Comparison of ENCODE assay signal across 8 mouse cellular contexts in the genomic region with DNA sequence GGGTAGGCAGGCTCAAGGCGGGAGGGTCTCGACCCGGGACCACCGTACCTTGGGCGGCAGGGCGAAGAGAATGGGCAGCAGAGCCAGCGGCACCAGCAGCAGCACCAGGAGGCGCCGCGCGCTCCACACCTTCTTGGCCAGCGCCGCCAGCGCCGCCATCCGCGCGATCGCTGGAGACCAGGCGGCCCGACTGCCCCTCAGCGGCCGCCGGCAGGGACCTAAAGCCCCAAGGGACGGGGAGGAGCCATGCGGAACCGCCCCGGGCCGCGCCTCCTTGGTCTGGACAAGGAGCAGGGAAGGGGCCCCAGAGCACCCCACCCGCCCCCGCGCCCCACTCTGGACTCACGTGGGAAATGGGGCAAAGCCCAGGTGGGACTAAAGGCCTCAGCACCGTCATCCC. TPM values are rescaled to one million over a fixed set of nuclear protein-coding genes. Genes with fewer than 3 reads are reported as not detected.
DNase-seq lines count a peak whose midpoint lies in the region; ATAC-seq and TF ChIP-seq lines count a peak whose summit lies in the region.

Gene Slc13a3 (minus strand): TSS at position 228 of the 400 bp plus-strand sequence.

- H3K9ac ChIP-seq in lung, embryonic 15.5 days: no peak within 1 kb of the TSS; the same call in 1 of the 2 replicates
- H3K9ac ChIP-seq in forebrain, embryonic 16.5 days (replicated peaks; ENCODE audit: low read depth, low read length): peak within 1 kb of the TSS; percentile 22

- no peak for TF ChIP-seq POLR2A in thymus, adult 2 months (IDR thresholded peaks at IDR 0.05; ENCODE audit: control insufficient read depth, extremely low read depth, insufficient read depth, low read length, poor library complexity)

- H3K4me3 ChIP-seq in lung, embryonic 15.5 days: peak within 1 kb of the TSS; percentile 20; the same call in 1 of the 2 replicates
- peak within 1 kb of the TSS; percentile 17 for H3K4me3 ChIP-seq in forebrain, embryonic 16.5 days (replicated peaks; ENCODE audit: low read length)
- H3K4me3 ChIP-seq in thymus, adult 2 months (ENCODE audit: control insufficient read depth, insufficient read depth, low read length): no peak within 1 kb of the TSS

- H3K9me3 ChIP-seq in lung, embryonic 15.5 days: no peaks in the 10 kb centered on the region
- no peaks in the 10 kb centered on the region for H3K9me3 ChIP-seq in forebrain, embryonic 16.5 days (ENCODE audit: control insufficient read depth, low read length)

- no peak for ATAC-seq in lung, embryonic 15.5 days (ENCODE audit: borderline replicate concordance, extremely low read depth, low FRiP score, low TSS enrichment)
- ATAC-seq in forebrain, embryonic 16.5 days: no peak

- H3K4me2 ChIP-seq in lung, embryonic 15.5 days: peak within 1 kb of the TSS; percentile 50
- peak within 1 kb of the TSS; percentile 43 for H3K4me2 ChIP-seq in forebrain, embryonic 16.5 days (ENCODE audit: low read length)

- no peak within 1 kb of the TSS for H3K27ac ChIP-seq in lung, embryonic 15.5 days
- no peak within 1 kb of the TSS for H3K27ac ChIP-seq in forebrain, embryonic 16.5 days (ENCODE audit: low read length)
- H3K27ac ChIP-seq in thymus, adult 2 months (ENCODE audit: control insufficient read depth, insufficient read depth, low read length): no peak within 1 kb of the TSS

- WGBS in lung, embryonic 15.5 days: 2% methylated on average over 35 of the region's 35 CpGs
- 4% methylated on average over 21 of the region's 35 CpGs for WGBS in forebrain, embryonic 16.5 days
- 5% methylated on average over 35 of the region's 35 CpGs for WGBS in thymus, adult 2 months

- H3K27me3 ChIP-seq in lung, embryonic 15.5 days: peaks cover 29% of the 10 kb centered on the region
- H3K27me3 ChIP-seq in forebrain, embryonic 16.5 days (replicated peaks; ENCODE audit: control insufficient read depth, insufficient read depth, low read length): peaks cover 11% of the 10 kb centered on the region; the same call in 1 of the 2 replicates
- peaks cover 2% of the 10 kb centered on the region; the same call in 1 of the 2 replicates for H3K27me3 ChIP-seq in thymus, adult 2 months (ENCODE audit: control insufficient read depth, insufficient read depth, low read length)

- DNase-seq in lung, postnatal 25 days (ENCODE audit: low spot score): no peak
- DNase-seq in kidney, postnatal 25 days: peak; percentile 51 to 82
- peak; percentile 34 for DNase-seq in mesoderm, embryonic 11.5 days (ENCODE audit: low read depth, low spot score)
- DNase-seq in thymus, adult 2 months: no peak
- no peak for DNase-seq in testis, postnatal 10 days (ENCODE audit: low spot score)
- no peak for DNase-seq in thymus, postnatal 4 days

- TF ChIP-seq CTCF in thymus, adult 2 months (IDR thresholded peaks at IDR 0.05; ENCODE audit: borderline replicate concordance, control insufficient read depth, extremely low read depth, insufficient read depth, low read length, poor library complexity): no peak

- no peaks in the 10 kb centered on the region for H3K36me3 ChIP-seq in lung, embryonic 15.5 days
- no peaks in the 10 kb centered on the region for H3K36me3 ChIP-seq in forebrain, embryonic 16.5 days (ENCODE audit: control insufficient read depth, insufficient read depth)
- no peaks in the 10 kb centered on the region for H3K36me3 ChIP-seq in thymus, adult 2 months (ENCODE audit: control insufficient read depth, insufficient read depth, low read length)

- H3K4me1 ChIP-seq in lung, embryonic 15.5 days: peaks cover 18% of the 10 kb centered on the region; the same call in 1 of the 2 replicates
- peaks cover 4% of the 10 kb centered on the region; the same call in 1 of the 2 replicates for H3K4me1 ChIP-seq in forebrain, embryonic 16.5 days (replicated peaks; ENCODE audit: control insufficient read depth, insufficient read depth, low read length)
- no peaks in the 10 kb centered on the region for H3K4me1 ChIP-seq in thymus, adult 2 months (replicated peaks; ENCODE audit: control insufficient read depth, insufficient read depth, low read length)

RNA-seq across cellular contexts. Expression of gene Slc13a3, which starts in this region (rescaled TPM):
- polyA plus RNA-seq in lung, embryonic 15.5 days (2015; fragmentation: Nextera tagmentation; extraction: Ambion mirVana): 0.42 and 0.57 TPM in 2 replicates
- polyA plus RNA-seq in forebrain, embryonic 16.5 days (2015; fragmentation: Nextera tagmentation; extraction: Ambion mirVana): 6.5 and 9.7 TPM in 2 replicates
- 2.1 and 2.2 TPM in 2 replicates for polyA plus RNA-seq in thymus, adult 2 months (2012; rRNA removed)

Comparison
In these comparisons a context has a peak if more than half of its experiments do, and no peak if none do; other contexts are left out.
1. DNase-seq: peak in kidney, postnatal 25 days (2 of 2) and mesoderm, embryonic 11.5 days (single experiment); none in lung, postnatal 25 days (single experiment), thymus, adult 2 months (single experiment), testis, postnatal 10 days (single experiment) and thymus, postnatal 4 days (single experiment).